Mouse (Mus musculus) olfactory bulb, adult 2 months (tissue): ENCODE data around the gene Cep152.

Experiments
- CTCF ChIP-seq: fragments of 200-500 bp; IDR thresholded peaks from 2 replicates; pipeline ENCODE4 v1.5.1; 2012; ENCODE audit warnings: low read depth, mild to moderate bottlenecking, low read length, moderate library complexity; ENCODE audit not compliant: insufficient read depth
- POLR2A ChIP-seq: fragments of 200-500 bp; IDR thresholded peaks from 2 replicates; pipeline ENCODE4 v1.6.1; 2012; ENCODE audit warnings: mild to moderate bottlenecking, low read depth, low read length, moderate library complexity; ENCODE audit not compliant: insufficient read depth

DNA sequence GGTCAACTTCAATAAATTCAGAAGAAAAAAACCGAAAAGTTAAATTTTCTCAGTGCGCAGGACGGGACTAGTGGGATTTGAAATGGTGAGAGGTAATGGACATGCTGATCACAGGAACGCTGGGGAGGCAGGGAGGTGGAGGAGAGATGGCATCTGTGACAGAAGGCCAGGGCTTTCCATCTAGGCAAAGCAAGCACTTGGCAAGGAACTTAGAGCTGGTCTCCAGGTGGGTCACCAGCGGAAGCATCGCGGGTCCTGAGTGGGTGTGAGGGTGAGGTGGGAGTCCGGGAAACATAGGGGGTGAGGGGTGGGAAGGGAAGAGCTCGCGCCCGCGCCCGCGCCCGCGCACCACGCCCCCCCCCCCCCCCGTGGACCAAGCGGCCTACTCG is 47.6 kb upstream of the Cep152 start:
- TF ChIP-seq CTCF, result no peak
- TF ChIP-seq POLR2A, result no peak
